In genomic region chr3:115281233-115281632, GRCm38 (mm10) we compare ENCODE assay signal across 26 mouse cellular contexts.
"Had no signal": no experiment of that assay in that cellular context is flagged by ENCODE, and none has a peak within 500 bp of the region (broad histone marks: within the 10 kb centered on the region; RNA-seq: fewer than 3 reads in every experiment).

No protein-coding gene starts in this region.

- H3K9me3 ChIP-seq: heart, embryonic 13.5 days; heart, embryonic 15.5 days; hindbrain, embryonic 13.5 days; hindbrain, embryonic 15.5 days; kidney, embryonic 15.5 days; limb, embryonic 13.5 days; limb, embryonic 15.5 days; liver, embryonic 12.5 days had no signal

- H3K4me3 ChIP-seq: heart, adult 2 months; heart, embryonic 13.5 days; heart, embryonic 15.5 days; hindbrain, embryonic 13.5 days; hindbrain, embryonic 15.5 days; kidney, embryonic 15.5 days; limb, embryonic 13.5 days; limb, embryonic 15.5 days; liver, embryonic 12.5 days had no signal

- H3K27me3 ChIP-seq: heart, embryonic 13.5 days; heart, embryonic 15.5 days; hindbrain, embryonic 13.5 days; hindbrain, embryonic 15.5 days; kidney, embryonic 15.5 days; limb, embryonic 15.5 days; liver, embryonic 12.5 days had no signal

- H3K4me2 ChIP-seq: heart, embryonic 11.5 days; heart, embryonic 13.5 days; heart, embryonic 15.5 days; hindbrain, embryonic 13.5 days; hindbrain, embryonic 15.5 days; kidney, embryonic 15.5 days; limb, embryonic 13.5 days; limb, embryonic 15.5 days; liver, embryonic 12.5 days had no signal

- DNase-seq: gastrocnemius, postnatal 14 days; gastrocnemius, postnatal 36 days; heart, adult 11 months; heart, adult 2 months; heart, postnatal 14 days; heart, postnatal 36 days; kidney, adult 11 months; kidney, adult 2 months; kidney, adult 9 months; kidney, postnatal 14 days; kidney, postnatal 36 days; layer of hippocampus, adult 9-11 months; left cerebral cortex, postnatal 4 days had no signal

- H3K4me1 ChIP-seq: heart, embryonic 13.5 days; heart, embryonic 15.5 days; hindbrain, embryonic 13.5 days; hindbrain, embryonic 15.5 days; kidney, embryonic 15.5 days; limb, embryonic 13.5 days; limb, embryonic 15.5 days; liver, embryonic 12.5 days had no signal

- ATAC-seq: hindbrain, postnatal 0 days; intestine, embryonic 16.5 days; liver, embryonic 12.5 days had no signal

- H3K27ac ChIP-seq: heart, adult 2 months; heart, embryonic 13.5 days; heart, embryonic 15.5 days; hindbrain, embryonic 13.5 days; hindbrain, embryonic 15.5 days; hindbrain, postnatal 0 days; kidney, embryonic 15.5 days; kidney, postnatal 0 days; limb, embryonic 13.5 days; limb, embryonic 15.5 days; liver, embryonic 12.5 days; liver, embryonic 14.5 days had no signal

- H3K36me3 ChIP-seq: heart, embryonic 13.5 days; heart, embryonic 15.5 days; hindbrain, embryonic 13.5 days; hindbrain, embryonic 15.5 days; kidney, embryonic 15.5 days; limb, embryonic 13.5 days; limb, embryonic 15.5 days; liver, embryonic 12.5 days had no signal

- H3K9ac ChIP-seq: heart, embryonic 13.5 days; heart, embryonic 15.5 days; hindbrain, embryonic 13.5 days; hindbrain, embryonic 15.5 days; kidney, embryonic 15.5 days; limb, embryonic 13.5 days; limb, embryonic 15.5 days; liver, embryonic 12.5 days; liver, embryonic 14.5 days had no signal
